Mouse (Mus musculus) liver, adult 2 months (tissue): ENCODE results near the gene Igfals. TPM values are rescaled to one million over a fixed set of nuclear protein-coding genes. Genes with fewer than 3 reads are reported as not detected.

Source experiments
- DNase-seq: peaks from one replicate; pipeline ENCODE4 v3.0.0-alpha.2; 2011; ENCODE audit warnings: low read depth, low spot score; ENCODE audit errors: extremely low read depth
- H3K27ac ChIP-seq: fragments of 200-500 bp; replicated peaks from 2 replicates; pipeline ENCODE4 v1.5.1; 2012; ENCODE audit warnings: low read depth, mild to moderate bottlenecking, control low read depth, inconsistent platforms, low read length; ENCODE audit not compliant: insufficient read depth
- H3K27me3 ChIP-seq: fragments of 200-500 bp; 2 replicates; pipeline ENCODE4 v1.6.1; 2012; ENCODE audit warnings: mild to moderate bottlenecking, moderate library complexity, low read length, inconsistent platforms; ENCODE audit not compliant: control insufficient read depth, insufficient read depth
- H3K36me3 ChIP-seq: fragments of 200-500 bp; 2 replicates; pipeline ENCODE4 v1.6.1; 2012; ENCODE audit warnings: low read length, inconsistent platforms; ENCODE audit not compliant: control insufficient read depth, insufficient read depth
- H3K4me1 ChIP-seq: fragments of 200-500 bp; 2 replicates; pipeline ENCODE4 v1.6.1; 2011; ENCODE audit warnings: low read length; ENCODE audit not compliant: control insufficient read depth, insufficient read depth
- H3K4me3 ChIP-seq: fragments of 200-500 bp; 2 replicates; pipeline ENCODE4 v1.5.1; 2011; ENCODE audit warnings: low read depth, mild to moderate bottlenecking, control low read depth, low read length, moderate library complexity; ENCODE audit not compliant: insufficient read depth
- H3K79me2 ChIP-seq: fragments of 200-500 bp; 2 replicates; pipeline ENCODE4 v1.6.1; 2012; ENCODE audit warnings: inconsistent platforms, mild to moderate bottlenecking, low read length, moderate library complexity; ENCODE audit not compliant: control insufficient read depth, insufficient read depth
- H3K9ac ChIP-seq: fragments of 200-500 bp; 2 replicates; pipeline ENCODE4 v1.6.1; 2012; ENCODE audit warnings: low read depth, mild to moderate bottlenecking, control low read depth, inconsistent platforms, low read length
- CTCF ChIP-seq: fragments of 200-500 bp; IDR thresholded peaks from 2 replicates; pipeline ENCODE4 v1.5.1; 2011; ENCODE audit warnings: low read depth, low read length, control low read depth
- POLR2A ChIP-seq: fragments of 200-500 bp; IDR thresholded peaks from 2 replicates; pipeline ENCODE4 v1.6.1; 2011; ENCODE audit warnings: low read length, control low read depth; ENCODE audit not compliant: insufficient read depth; ENCODE audit errors: extremely low read depth
- WGBS: fragments of 180-500 bp; shearing (Covaris S2); methylation state at CpG from one replicate; pipeline ENCODE4 v1.1.7; 2018; 5-methylcytosine and 5-hydroxymethylcytosine counted together
- polyA plus RNA-seq: library from polyadenylated mRNA; depleted of rRNA; stranded (reverse); fragments of >200 nt; gene quantifications from 2 replicates; pipeline ENCODE4 v1.2.3, GENCODE M21; 2012
- total RNA-seq: library from RNA; depleted of rRNA; stranded (reverse); fragments of >200 nt; gene quantifications from 2 replicates; pipeline ENCODE4 v1.2.3, GENCODE M21; 2014

The Igfals gene
- total and polyA plus RNA-seq, 2 experiments: 112 to 369 TPM

DNA sequence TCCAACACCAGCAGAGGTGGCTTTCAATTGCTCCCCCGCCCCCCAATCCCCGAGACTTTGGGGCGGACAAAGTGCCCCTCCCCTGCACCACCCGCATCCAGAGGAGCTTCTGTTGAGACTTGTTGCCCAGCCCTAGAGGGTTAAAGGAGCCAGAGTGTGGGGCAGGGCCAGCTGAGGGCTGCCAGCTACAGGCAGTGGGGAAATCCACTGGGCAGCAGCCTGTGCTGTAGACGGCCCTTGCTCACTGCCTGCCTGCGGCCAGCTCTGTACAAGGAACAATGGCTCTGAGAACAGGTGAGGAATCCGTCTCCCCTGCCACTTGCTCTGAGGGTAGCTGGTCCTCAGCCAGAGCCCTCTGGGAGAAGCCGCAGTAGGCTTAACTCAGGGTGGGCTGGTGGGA lies 12.7 kb downstream of the Igfals start:
- H3K27ac ChIP-seq: peak overlapping the region; percentile 91
- H3K79me2 ChIP-seq: peaks cover 34% of the 10 kb centered on the region
- H3K9ac ChIP-seq: peak overlapping the region; percentile 77
- H3K36me3 ChIP-seq: peaks cover 2% of the 10 kb centered on the region; the same call in 1 of the 2 replicates
- H3K27me3 ChIP-seq: no peaks in the 10 kb centered on the region
- H3K4me3 ChIP-seq: peak overlapping the region; percentile 65
- WGBS: 27% methylated on average over 8 of the region's 8 CpGs
- peaks cover 47% of the 10 kb centered on the region for H3K4me1 ChIP-seq
- TF ChIP-seq CTCF (no peak), POLR2A (peak; percentile 84)
- peak; percentile 88 for DNase-seq

DNA sequence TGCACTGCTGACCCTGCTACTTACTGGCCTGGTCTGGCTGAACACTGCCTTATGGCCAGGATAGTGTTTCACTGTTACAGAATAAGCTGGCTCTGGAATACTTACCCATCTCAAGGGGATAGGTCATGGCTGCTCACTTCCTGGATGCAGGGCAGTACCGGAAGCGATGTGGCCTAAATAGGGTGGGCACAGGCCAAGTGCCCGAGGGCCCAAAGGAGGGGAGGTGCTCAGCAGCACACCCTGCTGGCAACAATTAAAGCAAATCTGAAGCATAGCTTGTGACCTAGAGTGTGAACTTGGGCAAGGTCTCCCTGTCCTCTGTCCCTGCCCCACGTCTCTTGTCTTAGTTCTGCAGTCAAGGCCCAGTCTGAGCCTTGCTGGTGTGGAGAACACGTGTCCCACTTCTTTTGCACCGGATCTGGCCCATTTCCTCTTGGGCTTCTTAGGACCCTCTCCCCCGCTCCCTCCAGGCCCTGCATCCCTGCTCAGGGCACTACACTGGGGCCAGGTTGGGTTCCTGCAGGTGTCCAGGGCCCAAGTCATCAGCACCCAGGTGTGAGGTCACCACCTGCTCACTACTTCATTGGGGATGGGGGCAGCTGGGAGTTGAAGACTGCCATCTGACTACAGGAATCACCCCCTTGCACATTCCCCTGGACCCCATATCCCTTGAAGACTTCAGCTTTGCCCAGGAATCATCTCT lies 16.1 kb downstream of the Igfals start:
- WGBS: 43% methylated on average over 7 of the region's 7 CpGs
- peak overlapping the region; percentile 1 for H3K27ac ChIP-seq
- no peak for DNase-seq
- H3K36me3 ChIP-seq: peaks cover 2% of the 10 kb centered on the region; the same call in 1 of the 2 replicates
- H3K9ac ChIP-seq: peak overlapping the region; percentile 12
- TF ChIP-seq POLR2A (no peak), CTCF (peak; percentile 70)
- no peaks in the 10 kb centered on the region for H3K27me3 ChIP-seq
- H3K79me2 ChIP-seq: peaks cover 42% of the 10 kb centered on the region
- H3K4me1 ChIP-seq: peaks cover 37% of the 10 kb centered on the region
- H3K4me3 ChIP-seq: no peak overlapping the region

DNA sequence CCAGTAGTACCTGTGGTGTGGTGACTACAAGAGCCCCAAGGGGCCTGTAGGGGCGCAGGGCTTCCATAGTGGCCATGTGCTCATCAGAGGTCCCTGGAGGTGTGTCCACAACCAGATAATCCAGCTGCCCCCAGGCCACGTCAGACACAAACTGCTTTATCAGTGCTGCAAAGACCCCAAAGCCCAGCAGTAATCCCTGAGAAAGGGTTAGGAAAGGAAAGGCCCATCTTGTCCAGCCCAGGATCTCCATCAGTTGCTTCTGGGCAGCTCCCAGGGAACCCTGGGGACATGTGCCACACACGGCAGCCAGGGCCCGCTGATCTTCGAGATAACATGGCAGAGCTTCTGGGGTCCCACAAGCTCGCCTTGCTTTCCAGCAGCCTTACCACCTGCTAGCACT lies 18.6 kb downstream of the Igfals start:
- 88% methylated on average over 6 of the region's 6 CpGs for whole genome bisulfite sequencing
- no peak for TF ChIP-seq POLR2A
- TF ChIP-seq CTCF: no peak
- no peak overlapping the region for H3K4me3 ChIP-seq
- no peak for DNase-seq
- no peaks in the 10 kb centered on the region for H3K27me3 ChIP-seq
- no peak overlapping the region for H3K27ac ChIP-seq
- peaks cover 49% of the 10 kb centered on the region for H3K4me1 ChIP-seq
- H3K9ac ChIP-seq: no peak overlapping the region
- H3K79me2 ChIP-seq: peaks cover 39% of the 10 kb centered on the region
- H3K36me3 ChIP-seq: peaks cover 2% of the 10 kb centered on the region; the same call in 1 of the 2 replicates

- peaks cover 29% of the 10 kb centered on the region for H3K79me2 ChIP-seq
- peaks cover 2% of the 10 kb centered on the region; the same call in 1 of the 2 replicates for H3K36me3 ChIP-seq
- no peaks in the 10 kb centered on the region for H3K27me3 ChIP-seq
- no peak for DNase-seq
- TF ChIP-seq POLR2A (no peak), CTCF (no peak)
- H3K9ac ChIP-seq: peak overlapping the region; percentile 72
- H3K27ac ChIP-seq: no peak overlapping the region; the same call in 1 of the 2 replicates
- H3K4me3 ChIP-seq: peak overlapping the region; percentile 66
- 16% methylated on average over 22 of the region's 22 CpGs for WGBS
- peaks cover 38% of the 10 kb centered on the region for H3K4me1 ChIP-seq
These were observed 19.7 kb downstream of the Igfals start for GRCm38 (mm10) chr17:24885356-24886133.

DNA sequence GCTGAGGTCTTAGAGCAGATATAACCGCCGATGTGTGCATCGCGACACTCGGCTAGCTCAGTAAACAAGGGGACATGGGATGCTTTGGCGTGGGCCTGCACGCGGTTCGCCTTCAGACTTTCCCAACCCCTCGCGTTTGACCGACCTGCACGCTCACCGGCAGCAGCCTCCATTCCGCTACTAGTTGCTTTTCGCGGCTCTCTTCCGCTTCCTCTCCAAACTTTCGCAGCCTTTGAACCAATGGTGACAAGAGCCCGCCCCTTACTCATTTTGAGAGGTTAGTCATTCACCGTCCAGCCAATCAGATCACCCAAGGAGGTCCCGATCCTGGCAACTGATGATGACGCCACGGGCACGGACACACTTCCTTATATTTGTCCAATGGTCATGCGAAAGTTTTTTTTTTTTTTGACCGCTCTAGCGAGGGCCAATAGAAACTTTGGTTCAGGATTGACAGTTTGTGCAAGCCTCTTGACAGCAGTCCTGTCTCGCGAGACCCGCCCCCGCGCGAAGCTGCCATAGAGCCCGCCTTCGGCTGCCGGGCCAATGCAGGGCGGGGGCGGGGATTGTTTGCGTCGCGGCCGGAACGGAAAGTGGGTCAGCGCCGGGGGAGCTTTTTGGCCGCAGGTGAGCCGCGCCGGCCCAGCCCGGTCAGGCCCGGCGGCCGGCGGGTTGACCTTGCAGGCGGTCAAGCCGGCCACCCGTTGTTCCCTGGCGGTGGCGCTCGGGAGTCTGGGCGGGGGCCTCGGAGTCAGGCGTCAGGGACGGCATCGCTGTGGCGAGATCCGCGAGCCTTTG lies 20.5 kb downstream of the Igfals start, which contains the start of the genes Nubp2 and Spsb3:
TSS of gene Nubp2 (minus strand) at position 216 of the 798 bp plus-strand sequence.
TSS of gene Spsb3 (plus strand) at position 510 of the 798 bp plus-strand sequence.
- H3K36me3 ChIP-seq: no peaks in the 10 kb centered on the region; the same call in 1 of the 2 replicates

More for the DNA sequence above, 20.5 kb downstream of the Igfals start, which contains the start of the genes Nubp2 and Spsb3:
- H3K9ac ChIP-seq: peak within 1 kb of the TSS; percentile 72
- no peaks in the 10 kb centered on the region for H3K27me3 ChIP-seq
- WGBS: under 1% methylated on average over 69 of the region's 69 CpGs
- peak within 1 kb of the TSS; percentile 66 for H3K4me3 ChIP-seq
- peaks cover 32% of the 10 kb centered on the region for H3K4me1 ChIP-seq
- peaks cover 23% of the 10 kb centered on the region; the same call in 1 of the 2 replicates for H3K79me2 ChIP-seq
- peak; percentile 99 for DNase-seq
- TF ChIP-seq CTCF (peak; percentile 19; the same call in 1 of the 2 replicates), POLR2A (peak; percentile 80)
- H3K27ac ChIP-seq: peak within 1 kb of the TSS; percentile 36
